Mouse (Mus musculus) spleen, embryonic (tissue): Measurements from ENCODE around the gene E2f3.

Experiments
- CTCF ChIA-PET: fragments of 350-600 bp; sonication (Branson Sonifier 250); formaldehyde crosslinking; loops from one replicate; lab custom pipeline; 2022; lab: Charles Lee

E2f3 gene

GRCm38 (mm10) chr13:29938776-29939175, 47.1 kb downstream of the E2f3 start:
- CTCF ChIA-PET, result no interaction called here

- CTCF ChIA-PET, result no interaction called here
Observed at GRCm38 (mm10) chr13:29926168-29926567, 59.7 kb downstream of the E2f3 start.

- CTCF ChIA-PET, result no interaction called here
Observed at GRCm38 (mm10) chr13:29919841-29920240, 66.0 kb downstream of the E2f3 start.

GRCm38 (mm10) chr13:29916561-29916960, 69.3 kb downstream of the E2f3 start:
- CTCF ChIA-PET, result no interaction called here

GRCm38 (mm10) chr13:29913606-29914005, 72.3 kb downstream of the E2f3 start:
- CTCF ChIA-PET, result no interaction called here

- CTCF ChIA-PET, result no interaction called here
Observed at GRCm38 (mm10) chr13:29913061-29913460, 72.8 kb downstream of the E2f3 start.

- CTCF ChIA-PET, result no interaction called here
Observed at GRCm38 (mm10) chr13:29912251-29912650, 73.6 kb downstream of the E2f3 start.

- CTCF ChIA-PET, result no interaction called here
Observed at GRCm38 (mm10) chr13:29911141-29911540, 74.7 kb downstream of the E2f3 start.

- CTCF ChIA-PET, result interaction anchor here (0.5 kb wide), 1 partner anchor 19 kb away, joined by 3 read pairs; no protein-coding TSS in a partner anchor
Observed at GRCm38 (mm10) chr13:29908431-29908830, 77.4 kb downstream of the E2f3 start.

- CTCF ChIA-PET, result no interaction called here
Observed at GRCm38 (mm10) chr13:29907995-29908394, 77.9 kb downstream of the E2f3 start.

- CTCF ChIA-PET, result no interaction called here
Observed at GRCm38 (mm10) chr13:29906734-29907133, 79.1 kb downstream of the E2f3 start.

GRCm38 (mm10) chr13:29903341-29903740, 82.5 kb downstream of the E2f3 start:
- CTCF ChIA-PET, result no interaction called here

GRCm38 (mm10) chr13:29902676-29903075, 83.2 kb downstream of the E2f3 start:
- CTCF ChIA-PET, result no interaction called here

GRCm38 (mm10) chr13:29901641-29902040, 84.2 kb downstream of the E2f3 start:
- CTCF ChIA-PET, result no interaction called here

- CTCF ChIA-PET, result no interaction called here
Observed at GRCm38 (mm10) chr13:29866780-29867179, 119.1 kb downstream of the E2f3 start.

- CTCF ChIA-PET, result interaction anchor here (0.5 kb wide), 1 partner anchor 91 kb away, joined by 3 read pairs; no protein-coding TSS in a partner anchor
Observed at GRCm38 (mm10) chr13:29864331-29864730, 121.5 kb downstream of the E2f3 start.

GRCm38 (mm10) chr13:29860087-29860486, 125.8 kb downstream of the E2f3 start:
- CTCF ChIA-PET, result no interaction called here

GRCm38 (mm10) chr13:29857436-29857835, 128.4 kb downstream of the E2f3 start:
- CTCF ChIA-PET, result interaction anchor here (0.8 kb wide), 2 partner anchors 30 to 113 kb away, joined by 3 to 7 read pairs; no protein-coding TSS in a partner anchor
